Mouse (Mus musculus) MEL (cell line): ENCODE measurements around the gene Dnajc5. TPM values are rescaled to one million over a fixed set of nuclear protein-coding genes. Genes with fewer than 3 reads are reported as not detected.

Experiments used
- DNase-seq: peaks from one replicate; pipeline ENCODE4 v3.0.0; 2011; ENCODE audit warnings: low read depth, low spot score
- H3K27ac ChIP-seq: 2 replicates; pipeline ENCODE4 v1.5.1; 2012; ENCODE audit warnings: low read depth, mild to moderate bottlenecking, control low read depth, low read length, moderate library complexity; ENCODE audit not compliant: control insufficient read depth
- H3K27me3 ChIP-seq, 2 experiments: fragments of 150-350 bp in 1 of 2; sonication (generic) in 1 of 2; 2 replicates each; pipeline ENCODE4 v1.6.1; 2012; ENCODE audit warnings: low read length in 2 of 2, mild to moderate bottlenecking in 2 of 2, improper control_type of control experiment in 1 of 2, moderate library complexity in 1 of 2; ENCODE audit not compliant: insufficient read depth in 2 of 2, control insufficient read depth in 1 of 2
- H3K36me3 ChIP-seq, 2 experiments: 2 replicates each; pipeline ENCODE4 v1.6.1; 2012 to 2014; ENCODE audit warnings: low read length in 2 of 2, improper control_type of control experiment in 1 of 2, inconsistent platforms in 1 of 2, mild to moderate bottlenecking in 1 of 2; ENCODE audit not compliant: insufficient read depth in 2 of 2, control insufficient read depth in 1 of 2
- H3K4me1 ChIP-seq, 2 experiments: fragments of 150-350 bp in 1 of 2; sonication (generic) in 1 of 2; 2 replicates each; pipeline ENCODE4 v1.6.1; 2012; ENCODE audit warnings: low read length in 2 of 2, improper control_type of control experiment in 1 of 2, mild to moderate bottlenecking in 1 of 2; ENCODE audit not compliant: insufficient read depth in 2 of 2, control insufficient read depth in 1 of 2
- H3K4me3 ChIP-seq, 2 experiments: fragments of 150-350 bp in 1 of 2; sonication (generic) in 1 of 2; 2 replicates each; pipeline ENCODE4 v1.5.1; 2012; ENCODE audit warnings: low read depth in 2 of 2, low read length in 2 of 2, mild to moderate bottlenecking in 2 of 2, moderate library complexity in 2 of 2, control low read depth in 1 of 2, improper control_type of control experiment in 1 of 2; ENCODE audit not compliant: control insufficient read depth in 1 of 2, insufficient read depth in 1 of 2
- H3K79me2 ChIP-seq: 2 replicates; pipeline ENCODE4 v1.6.1; 2012; ENCODE audit warnings: mild to moderate bottlenecking, low read length, moderate library complexity; ENCODE audit not compliant: control insufficient read depth, poor library complexity, insufficient read depth
- H3K9ac ChIP-seq: 2 replicates; pipeline ENCODE4 v1.6.1; 2012; ENCODE audit warnings: low read depth, mild to moderate bottlenecking, control low read depth, low read length, moderate library complexity; ENCODE audit not compliant: control insufficient read depth, poor library complexity, severe bottlenecking
- H3K9me3 ChIP-seq: fragments of 150-350 bp; sonication (generic); replicated peaks from 2 replicates; pipeline ENCODE4 v1.6.1; 2012; ENCODE audit warnings: mild to moderate bottlenecking, low read length, improper control_type of control experiment, moderate library complexity; ENCODE audit not compliant: insufficient read depth
- BHLHE40 ChIP-seq: IDR thresholded peaks from 2 replicates; pipeline ENCODE4 v1.6.1; 2012; ENCODE audit warnings: low read depth, mild to moderate bottlenecking, inconsistent platforms, low read length, improper control_type of control experiment, borderline replicate concordance
- CHD1 ChIP-seq: IDR thresholded peaks from 2 replicates; pipeline ENCODE4 v1.6.1; 2012; ENCODE audit warnings: low read depth, mild to moderate bottlenecking, inconsistent platforms, low read length, improper control_type of control experiment
- CHD2 ChIP-seq: IDR thresholded peaks from 2 replicates; pipeline ENCODE4 v1.6.1; 2011; ENCODE audit warnings: low read length, improper control_type of control experiment
- CTCF ChIP-seq, 3 experiments: IDR thresholded peaks in 2 of 3; conservative IDR thresholded peaks in 1 of 3; 2 replicates each; pipeline ENCODE4 v1.5.1; 2011 to 2012; ENCODE audit warnings: low read length in 3 of 3, low read depth in 2 of 3, mild to moderate bottlenecking in 2 of 3, improper control_type of control experiment in 1 of 3, inconsistent platforms in 1 of 3, mixed read lengths in 1 of 3, moderate library complexity in 1 of 3; ENCODE audit not compliant: control insufficient read depth in 1 of 3, insufficient read depth in 1 of 3, poor library complexity in 1 of 3, severe bottlenecking in 1 of 3
- E2F4 ChIP-seq: IDR thresholded peaks from 2 replicates; pipeline ENCODE4 v1.6.1; 2011; ENCODE audit warnings: low read depth, low read length, improper control_type of control experiment, borderline replicate concordance
- GATA1 ChIP-seq: IDR thresholded peaks from 2 replicates; pipeline ENCODE4 v1.6.1; 2011; ENCODE audit warnings: low read depth, low read length, improper control_type of control experiment
- MAFK ChIP-seq: IDR thresholded peaks from 2 replicates; pipeline ENCODE4 v1.6.1; 2011; ENCODE audit warnings: low read depth, mild to moderate bottlenecking, low read length, improper control_type of control experiment, borderline replicate concordance
- MAZ ChIP-seq: IDR thresholded peaks from 2 replicates; pipeline ENCODE4 v1.6.1; 2012; ENCODE audit warnings: low read depth, mild to moderate bottlenecking, inconsistent platforms, low read length, improper control_type of control experiment
- MXI1 ChIP-seq: IDR thresholded peaks from 2 replicates; pipeline ENCODE4 v1.6.1; 2011; ENCODE audit warnings: mild to moderate bottlenecking, low read depth, low read length, improper control_type of control experiment
- NELFE ChIP-seq: IDR thresholded peaks from 2 replicates; pipeline ENCODE4 v1.6.1; 2011; ENCODE audit warnings: low read depth, low read length, improper control_type of control experiment
- NRF1 ChIP-seq: IDR thresholded peaks from 2 replicates; pipeline ENCODE4 v1.6.1; 2014; ENCODE audit warnings: low read depth, mild to moderate bottlenecking, inconsistent platforms, low read length, improper control_type of control experiment, moderate library complexity; ENCODE audit not compliant: poor library complexity, insufficient read depth, severe bottlenecking
- POLR2A ChIP-seq, 2 experiments: IDR thresholded peaks; 2 replicates each; pipeline ENCODE4 v1.6.1; 2011 to 2012; ENCODE audit warnings: low read length in 2 of 2, mild to moderate bottlenecking in 2 of 2, control low read depth in 1 of 2, improper control_type of control experiment in 1 of 2, low read depth in 1 of 2, moderate library complexity in 1 of 2; ENCODE audit not compliant: control insufficient read depth in 1 of 2, insufficient read depth in 1 of 2, poor library complexity in 1 of 2
- POLR2AphosphoS2 ChIP-seq: IDR thresholded peaks from 2 replicates; pipeline ENCODE4 v1.6.1; 2011; ENCODE audit warnings: low read length, improper control_type of control experiment
- POLR2AphosphoS5 ChIP-seq: IDR thresholded peaks from 2 replicates; pipeline ENCODE4 v1.6.1; 2012; ENCODE audit warnings: low read depth, borderline replicate concordance, mild to moderate bottlenecking, inconsistent platforms, low read length, moderate library complexity, mixed read lengths
- RCOR1 ChIP-seq: IDR thresholded peaks from 2 replicates; pipeline ENCODE4 v1.6.1; 2012; ENCODE audit warnings: low read depth, mild to moderate bottlenecking, inconsistent platforms, low read length, improper control_type of control experiment
- SIN3A ChIP-seq: IDR thresholded peaks from 2 replicates; pipeline ENCODE4 v1.6.1; 2012; ENCODE audit warnings: low read length, improper control_type of control experiment, inconsistent platforms
- TAL1 ChIP-seq: IDR thresholded peaks from 2 replicates; pipeline ENCODE4 v1.6.1; 2012; ENCODE audit warnings: mild to moderate bottlenecking, inconsistent platforms, low read length, moderate library complexity, mixed read lengths
- USF2 ChIP-seq, 2 experiments: IDR thresholded peaks; 2 replicates each; pipeline ENCODE4 v1.6.1; 2011 to 2012; ENCODE audit warnings: improper control_type of control experiment in 2 of 2, low read length in 2 of 2, borderline replicate concordance in 1 of 2, inconsistent platforms in 1 of 2, low read depth in 1 of 2, mild to moderate bottlenecking in 1 of 2; ENCODE audit not compliant: insufficient read depth in 1 of 2
- ZC3H11A ChIP-seq: IDR thresholded peaks from 2 replicates; pipeline ENCODE4 v1.6.1; 2012; ENCODE audit warnings: low read depth, mild to moderate bottlenecking, inconsistent platforms, low read length, improper control_type of control experiment
- ZMIZ1 ChIP-seq: IDR thresholded peaks from 2 replicates; pipeline ENCODE4 v1.6.1; 2012; ENCODE audit warnings: low read depth, mild to moderate bottlenecking, inconsistent platforms, low read length, improper control_type of control experiment, moderate library complexity
- polyA plus RNA-seq, 2 experiments: library from polyadenylated mRNA; stranded (reverse) in 1 of 2; unstranded in 1 of 2; fragments of >175 nt in 1 of 2; fragments of >200 nt in 1 of 2; gene quantifications; 2 replicates each; pipeline versions ENCODE4 v1.2.1 to v1.2.4; 2012; ENCODE audit warnings: low replicate concordance in 2 of 2, low read depth in 1 of 2; ENCODE audit not compliant: insufficient read length in 2 of 2, insufficient read depth in 1 of 2, missing spikeins in 1 of 2
- total RNA-seq: library from RNA; depleted of rRNA; stranded (reverse); fragments of 300-350 nt; gene quantifications from 2 replicates; pipeline ENCODE4 v1.2.3, GENCODE M21; 2012

Dnajc5 gene
- total and polyA plus RNA-seq, 3 experiments, result 51.9 to 338 (median 57.9) TPM

GRCm38 (mm10) chr2:181570375-181570774, 50.1 kb downstream of the Dnajc5 start:
- Histone ChIP-seq H3K9ac (no peak overlapping the region), H3K27me3 (no peaks in the 10 kb centered on the region), H3K4me3 (no peak overlapping the region), H3K79me2 (no peaks in the 10 kb centered on the region), H3K4me1 (no peaks in the 10 kb centered on the region), H3K9me3 (no peaks in the 10 kb centered on the region), H3K36me3 (no peaks in the 10 kb centered on the region), H3K27ac (no peak overlapping the region)
- no peak for DNase-seq
- TF ChIP-seq RCOR1, result no peak
- TF ChIP-seq POLR2A (IDR thresholded peaks at IDR 0.05; ENCODE audit: control insufficient read depth in 1 of 2, insufficient read depth in 1 of 2, low read depth in 1 of 2, low read length in 2 of 2, poor library complexity in 1 of 2), result no peak
- no peak for TF ChIP-seq CTCF (IDR thresholded peaks at IDR 0.05 in 2 of 3, conservative IDR thresholded peaks at IDR 0.05 in 1 of 3; ENCODE audit: control insufficient read depth in 1 of 3, insufficient read depth in 1 of 3, low read depth in 2 of 3, low read length in 3 of 3, poor library complexity in 1 of 3, severe bottlenecking in 1 of 3)
- TF ChIP-seq CHD2, result no peak
- TF ChIP-seq TAL1, result no peak
- no peak for TF ChIP-seq CHD1
- TF ChIP-seq NELFE, result no peak
- TF ChIP-seq MAZ, result no peak
- no peak for TF ChIP-seq USF2 (IDR thresholded peaks at IDR 0.05; ENCODE audit: borderline replicate concordance in 1 of 2, insufficient read depth in 1 of 2, low read depth in 1 of 2, low read length in 2 of 2)
- no peak for TF ChIP-seq SIN3A
- TF ChIP-seq MAFK, result no peak
- TF ChIP-seq GATA1, result no peak
- no peak for TF ChIP-seq BHLHE40
- TF ChIP-seq ZMIZ1, result no peak
- no peak for TF ChIP-seq MXI1
- no peak for TF ChIP-seq POLR2AphosphoS5
- no peak for TF ChIP-seq ZC3H11A
- no peak for TF ChIP-seq NRF1
- no peak for TF ChIP-seq E2F4

- Histone ChIP-seq H3K79me2 (no peaks in the 10 kb centered on the region), H3K36me3 (no peaks in the 10 kb centered on the region), H3K4me1 (no peaks in the 10 kb centered on the region), H3K9me3 (no peaks in the 10 kb centered on the region), H3K4me3 (no peak overlapping the region), H3K27me3 (no peaks in the 10 kb centered on the region), H3K9ac (no peak overlapping the region), H3K27ac (no peak overlapping the region)
- no peak for DNase-seq
- TF ChIP-seq POLR2AphosphoS2, result no peak
- TF ChIP-seq SIN3A, result no peak
Observed at GRCm38 (mm10) chr2:181570921-181571595, 50.8 kb downstream of the Dnajc5 start.
